In the genomic region with DNA sequence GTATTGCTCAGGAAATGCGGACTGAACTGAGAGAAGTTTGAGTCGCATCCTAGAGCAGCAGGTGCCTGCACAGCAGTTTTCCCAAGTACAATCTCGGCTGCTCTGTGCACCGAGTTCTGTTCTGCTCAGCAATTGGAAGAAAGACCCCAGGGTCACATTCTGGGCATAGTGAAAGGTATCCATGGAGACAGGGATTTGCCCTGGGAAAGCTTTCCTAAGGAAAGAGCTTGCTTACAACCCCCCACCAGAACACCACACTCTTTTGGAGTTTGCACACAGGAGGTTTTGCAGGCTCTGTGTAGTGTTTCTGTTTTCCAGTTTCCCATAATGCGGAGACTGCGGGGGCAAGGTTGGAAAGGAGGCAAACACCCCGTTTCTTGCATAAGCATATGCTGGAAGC, we compare ENCODE assay signal across 13 mouse cellular contexts.
DNase-seq lines count a peak whose midpoint lies in the region; ATAC-seq lines count a peak whose summit lies in the region.
"Had no signal": no experiment of that assay in that cellular context is flagged by ENCODE, and none has a peak within 500 bp of the region (broad histone marks: within the 10 kb centered on the region; RNA-seq: fewer than 3 reads in every experiment).

No protein-coding gene starts in this region.

- H3K27me3 ChIP-seq in forebrain, embryonic 12.5 days, result no peaks in the 10 kb centered on the region
- no peaks in the 10 kb centered on the region for H3K27me3 ChIP-seq in neural tube, embryonic 15.5 days (replicated peaks)
- H3K27me3 ChIP-seq: limb, embryonic 15.5 days had no signal

- 0 out of 2 replicates have a peak overlapping the region, but pooled peaks have one; percentile 13 for H3K4me2 ChIP-seq in forebrain, embryonic 12.5 days
- no peak overlapping the region for H3K4me2 ChIP-seq in neural tube, embryonic 15.5 days
- H3K4me2 ChIP-seq: limb, embryonic 15.5 days had no signal

- H3K9ac ChIP-seq in forebrain, embryonic 12.5 days, result no peak overlapping the region
- no peak overlapping the region for H3K9ac ChIP-seq in neural tube, embryonic 15.5 days (replicated peaks)
- H3K9ac ChIP-seq: limb, embryonic 15.5 days had no signal

- ATAC-seq in forebrain, embryonic 12.5 days (ENCODE audit: low FRiP score), result peak; percentile 91
- peak; percentile 41; the same call in 1 of the 2 replicates for ATAC-seq in neural tube, embryonic 15.5 days (ENCODE audit: low FRiP score)

- 0 out of 2 replicates have a peak, but pooled peaks cover 5% of the 10 kb centered on the region for H3K9me3 ChIP-seq in forebrain, embryonic 12.5 days
- H3K9me3 ChIP-seq in neural tube, embryonic 15.5 days (replicated peaks), result no peaks in the 10 kb centered on the region
- H3K9me3 ChIP-seq: limb, embryonic 15.5 days had no signal

- peaks cover 17% of the 10 kb centered on the region for H3K4me1 ChIP-seq in forebrain, embryonic 12.5 days
- no peaks in the 10 kb centered on the region for H3K4me1 ChIP-seq in neural tube, embryonic 15.5 days
- H3K4me1 ChIP-seq: limb, embryonic 15.5 days had no signal

- WGBS in forebrain, embryonic 12.5 days, result 6% methylated on average over 7 of the region's 7 CpGs
- 10% methylated on average over 7 of the region's 7 CpGs for WGBS in neural tube, embryonic 15.5 days

- no peak overlapping the region for H3K4me3 ChIP-seq in forebrain, embryonic 12.5 days (replicated peaks)
- H3K4me3 ChIP-seq in neural tube, embryonic 15.5 days (replicated peaks), result no peak overlapping the region
- H3K4me3 ChIP-seq: heart, adult 2 months; limb, embryonic 15.5 days had no signal

- H3K27ac ChIP-seq in forebrain, embryonic 12.5 days, result peak overlapping the region; percentile 83
- no peak overlapping the region for H3K27ac ChIP-seq in neural tube, embryonic 15.5 days (replicated peaks)
- H3K27ac ChIP-seq: heart, adult 2 months; limb, embryonic 15.5 days had no signal

- no peaks in the 10 kb centered on the region for H3K36me3 ChIP-seq in forebrain, embryonic 12.5 days (replicated peaks)
- no peaks in the 10 kb centered on the region for H3K36me3 ChIP-seq in neural tube, embryonic 15.5 days
- H3K36me3 ChIP-seq: limb, embryonic 15.5 days had no signal

- peak; percentile 27 for DNase-seq in layer of hippocampus, adult 9-11 months
- no peak for DNase-seq in layer of hippocampus, postnatal 25 days (ENCODE audit: extremely low spot score in 1 of 2, low spot score in 1 of 2)
- DNase-seq in mesoderm, embryonic 11.5 days (ENCODE audit: low read depth, low spot score), result peak; percentile 66
- no peak for DNase-seq in heart, postnatal 4 days
- no peak for DNase-seq in heart, adult 9 months (ENCODE audit: low spot score in 2 of 2)
- DNase-seq in lung, postnatal 25 days (ENCODE audit: low spot score), result no peak
- DNase-seq: adrenal gland, postnatal 14 days; heart, adult 2 months; lung, postnatal 36 days; thymus, postnatal 36 days had no signal

Comparison
In these comparisons a context has a peak if more than half of its experiments do, and no peak if none do; other contexts are left out.
1. DNase-seq: peak in layer of hippocampus, adult 9-11 months (single experiment) and mesoderm, embryonic 11.5 days (single experiment); none in layer of hippocampus, postnatal 25 days (0 of 2), heart, postnatal 4 days (single experiment), heart, adult 9 months (0 of 2) and lung, postnatal 25 days (single experiment).